Mouse (Mus musculus) megakaryocyte, embryonic 14.5 days (primary cell): Measurements from ENCODE around the gene Mfrp.

Experiments used
- FLI1 ChIP-seq: IDR thresholded peaks from 2 replicates; pipeline ENCODE4 v1.6.1; 2012; ENCODE audit warnings: low read length, inconsistent platforms, mixed read lengths
- GATA1 ChIP-seq: IDR thresholded peaks from 3 replicates; pipeline ENCODE4 v1.6.1; 2012; ENCODE audit warnings: mixed read lengths, low read length, inconsistent platforms, borderline replicate concordance

DNA sequence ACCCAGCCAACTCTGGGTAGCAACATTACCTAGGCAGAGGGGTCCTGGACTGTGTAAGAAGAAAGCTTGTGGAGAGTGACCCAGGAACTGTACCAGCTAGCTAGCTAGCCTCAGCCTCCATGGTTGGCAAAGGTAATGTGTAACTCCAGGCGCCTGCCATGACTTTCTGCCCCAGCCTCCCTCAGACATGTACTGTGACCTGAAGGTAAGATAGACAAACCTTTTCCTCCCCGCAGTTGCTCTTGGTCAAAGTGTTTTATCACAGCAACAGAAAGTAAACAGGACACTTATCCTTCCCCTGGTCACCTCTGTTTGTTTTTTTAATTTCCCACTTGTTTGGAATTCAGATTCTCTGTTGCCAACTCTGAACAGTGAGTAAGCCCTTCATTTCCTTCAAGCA is 12.9 kb downstream of the Mfrp start:
- TF ChIP-seq GATA1, result no peak
- TF ChIP-seq FLI1, result no peak
